Mouse (Mus musculus) midbrain, embryonic 15.5 days (tissue): ENCODE data around the gene Strap. TPM values are rescaled to one million over a fixed set of nuclear protein-coding genes. Genes with fewer than 3 reads are reported as not detected.

Experiments used
- ATAC-seq: fragments of 200-750 bp; cut with Nextera tagmentation; replicated peaks from 2 replicates; pipeline ENCODE4 v1.8.0; 2017; ENCODE audit warnings: moderate TSS enrichment
- H3K27ac ChIP-seq: fragments of 300-500 bp; sonication (generic); 2 replicates; pipeline ENCODE4 v1.5.1; 2015; ENCODE audit warnings: mild to moderate bottlenecking, inconsistent platforms
- H3K27me3 ChIP-seq: fragments of 300-500 bp; sonication (generic); replicated peaks from 2 replicates; pipeline ENCODE4 v1.6.1; 2015; ENCODE audit warnings: inconsistent platforms
- H3K36me3 ChIP-seq: fragments of 300-500 bp; sonication (generic); replicated peaks from 2 replicates; pipeline ENCODE4 v1.6.1; 2015; ENCODE audit warnings: inconsistent platforms
- H3K4me1 ChIP-seq: fragments of 300-500 bp; sonication (generic); 2 replicates; pipeline ENCODE4 v1.6.1; 2015; ENCODE audit warnings: inconsistent platforms
- H3K4me2 ChIP-seq: fragments of 300-500 bp; sonication (generic); 2 replicates; pipeline ENCODE4 v1.6.1; 2015; ENCODE audit warnings: inconsistent platforms, mild to moderate bottlenecking, moderate library complexity
- H3K4me3 ChIP-seq: fragments of 300-500 bp; sonication (generic); 2 replicates; pipeline ENCODE4 v1.5.1; 2015; ENCODE audit warnings: mild to moderate bottlenecking, inconsistent platforms
- H3K9ac ChIP-seq: fragments of 300-500 bp; sonication (generic); 2 replicates; pipeline ENCODE4 v1.6.1; 2015; ENCODE audit warnings: mild to moderate bottlenecking, inconsistent platforms
- H3K9me3 ChIP-seq: fragments of 300-500 bp; sonication (generic); 2 replicates; pipeline ENCODE4 v1.6.1; 2016; ENCODE audit warnings: inconsistent platforms
- WGBS: fragments of 180-500 bp; shearing (Covaris S2); methylation state at CpG from one replicate; pipeline ENCODE4 v1.1.7; 2015; ENCODE audit warnings: mixed read lengths; 5-methylcytosine and 5-hydroxymethylcytosine counted together
- polyA plus RNA-seq: library from polyadenylated mRNA; unstranded; fragments of >200 nt; fragmentation: Nextera tagmentation; extraction: Ambion mirVana; gene quantifications from 2 replicates; pipeline ENCODE4 v1.2.1, GENCODE M21; 2015

Gene Strap
- polyA plus RNA-seq, 1 experiment from 2014 or later, result 152 TPM

- peaks cover 2% of the 10 kb centered on the region; the same call in 1 of the 2 replicates for H3K4me1 ChIP-seq
- H3K27ac ChIP-seq, result no peak overlapping the region
- peak; percentile 41; the same call in 1 of the 2 replicates for ATAC-seq
- H3K9me3 ChIP-seq, result no peaks in the 10 kb centered on the region
- H3K36me3 ChIP-seq, result no peaks in the 10 kb centered on the region
- no peak overlapping the region for H3K4me2 ChIP-seq
- H3K27me3 ChIP-seq, result no peaks in the 10 kb centered on the region
- no peak overlapping the region for H3K4me3 ChIP-seq
- 37% methylated on average over 3 of the region's 3 CpGs for WGBS
- H3K9ac ChIP-seq, result no peak overlapping the region
These were observed 29.8 kb downstream of the Strap start for GRCm38 (mm10) chr6:137764572-137765210.

- Histone ChIP-seq H3K36me3 (no peaks in the 10 kb centered on the region), H3K4me2 (no peak overlapping the region), H3K27me3 (no peaks in the 10 kb centered on the region), H3K9me3 (no peaks in the 10 kb centered on the region), H3K4me1 (no peaks in the 10 kb centered on the region), H3K27ac (no peak overlapping the region), H3K4me3 (no peak overlapping the region), H3K9ac (no peak overlapping the region)
- ATAC-seq, result no peak
These were observed 31.3 kb downstream of the Strap start for GRCm38 (mm10) chr6:137766177-137766576.

GRCm38 (mm10) chr6:137771621-137772250, 36.9 kb downstream of the Strap start:
- Histone ChIP-seq H3K9me3 (no peaks in the 10 kb centered on the region), H3K4me1 (no peaks in the 10 kb centered on the region), H3K27me3 (no peaks in the 10 kb centered on the region), H3K27ac (no peak overlapping the region), H3K9ac (no peak overlapping the region), H3K36me3 (no peaks in the 10 kb centered on the region), H3K4me2 (no peak overlapping the region), H3K4me3 (no peak overlapping the region)
- no peak for ATAC-seq
- 82% methylated on average over 3 of the region's 3 CpGs for WGBS

- no peak for ATAC-seq
- no peak overlapping the region for H3K27ac ChIP-seq
- 95% methylated on average over 8 of the region's 8 CpGs for WGBS
These were observed 38.2 kb downstream of the Strap start for GRCm38 (mm10) chr6:137772918-137773636.

GRCm38 (mm10) chr6:137773637-137774028, 38.8 kb downstream of the Strap start:
- 92% methylated on average over 6 of the region's 6 CpGs for WGBS

More at GRCm38 (mm10) chr6:137772918-137773636, 38.2 kb downstream of the Strap start:
- H3K9ac ChIP-seq, result no peak overlapping the region
- no peak overlapping the region for H3K4me3 ChIP-seq
- no peaks in the 10 kb centered on the region for H3K9me3 ChIP-seq
- no peaks in the 10 kb centered on the region for H3K36me3 ChIP-seq
- H3K4me2 ChIP-seq, result no peak overlapping the region
- H3K4me1 ChIP-seq, result no peaks in the 10 kb centered on the region
- H3K27me3 ChIP-seq, result no peaks in the 10 kb centered on the region

GRCm38 (mm10) chr6:137774166-137774565, 39.3 kb downstream of the Strap start:
- Histone ChIP-seq H3K36me3 (no peaks in the 10 kb centered on the region), H3K27ac (no peak overlapping the region), H3K4me2 (no peak overlapping the region), H3K9me3 (no peaks in the 10 kb centered on the region), H3K4me1 (no peaks in the 10 kb centered on the region), H3K9ac (no peak overlapping the region), H3K27me3 (no peaks in the 10 kb centered on the region), H3K4me3 (no peak overlapping the region)
- WGBS, result 90% methylated on average over 13 of the region's 13 CpGs
- no peak for ATAC-seq

More at GRCm38 (mm10) chr6:137773637-137774028, 38.8 kb downstream of the Strap start:
- no peaks in the 10 kb centered on the region for H3K4me1 ChIP-seq
- H3K27ac ChIP-seq, result no peak overlapping the region
- H3K4me3 ChIP-seq, result no peak overlapping the region
- no peaks in the 10 kb centered on the region for H3K36me3 ChIP-seq
- H3K9me3 ChIP-seq, result no peaks in the 10 kb centered on the region
- H3K4me2 ChIP-seq, result no peak overlapping the region
- ATAC-seq, result no peak
- H3K9ac ChIP-seq, result no peak overlapping the region
- H3K27me3 ChIP-seq, result no peaks in the 10 kb centered on the region

- no peaks in the 10 kb centered on the region for H3K9me3 ChIP-seq
- H3K27me3 ChIP-seq, result no peaks in the 10 kb centered on the region
- no peaks in the 10 kb centered on the region for H3K4me1 ChIP-seq
- no peak for ATAC-seq
- H3K9ac ChIP-seq, result no peak overlapping the region
- no peak overlapping the region for H3K4me3 ChIP-seq
- 93% methylated on average over 8 of the region's 8 CpGs for WGBS
- no peaks in the 10 kb centered on the region for H3K36me3 ChIP-seq
- no peak overlapping the region for H3K27ac ChIP-seq
- H3K4me2 ChIP-seq, result no peak overlapping the region
These were observed 40.3 kb downstream of the Strap start for GRCm38 (mm10) chr6:137775159-137775558.

- 91% methylated on average over 8 of the region's 8 CpGs for WGBS
- H3K27ac ChIP-seq, result no peak overlapping the region
- no peak overlapping the region for H3K9ac ChIP-seq
- H3K4me1 ChIP-seq, result no peaks in the 10 kb centered on the region
- no peaks in the 10 kb centered on the region for H3K9me3 ChIP-seq
- no peak overlapping the region for H3K4me3 ChIP-seq
- ATAC-seq, result no peak
- no peak overlapping the region for H3K4me2 ChIP-seq
- H3K36me3 ChIP-seq, result no peaks in the 10 kb centered on the region
- H3K27me3 ChIP-seq, result no peaks in the 10 kb centered on the region
These were observed 42.1 kb downstream of the Strap start for GRCm38 (mm10) chr6:137776981-137777380.

- WGBS, result 92% methylated on average over 7 of the region's 7 CpGs
- no peak for ATAC-seq
- no peak overlapping the region for H3K27ac ChIP-seq
These were observed 49.2 kb downstream of the Strap start for GRCm38 (mm10) chr6:137783899-137784637.

GRCm38 (mm10) chr6:137788976-137789590, 54.2 kb downstream of the Strap start:
- no peak overlapping the region for H3K27ac ChIP-seq
- no peaks in the 10 kb centered on the region for H3K9me3 ChIP-seq
- 75% methylated on average over 9 of the region's 9 CpGs for WGBS
- no peak overlapping the region for H3K4me2 ChIP-seq
- no peaks in the 10 kb centered on the region for H3K27me3 ChIP-seq
- no peaks in the 10 kb centered on the region for H3K4me1 ChIP-seq
- no peak overlapping the region for H3K4me3 ChIP-seq
- no peaks in the 10 kb centered on the region for H3K36me3 ChIP-seq
- no peak for ATAC-seq
- no peak overlapping the region for H3K9ac ChIP-seq

More at GRCm38 (mm10) chr6:137783899-137784637, 49.2 kb downstream of the Strap start:
- no peaks in the 10 kb centered on the region for H3K4me1 ChIP-seq
- H3K27me3 ChIP-seq, result no peaks in the 10 kb centered on the region
- no peaks in the 10 kb centered on the region for H3K36me3 ChIP-seq
- no peak overlapping the region for H3K4me3 ChIP-seq
- no peak overlapping the region for H3K9ac ChIP-seq
- H3K9me3 ChIP-seq, result no peaks in the 10 kb centered on the region
- no peak overlapping the region for H3K4me2 ChIP-seq

- H3K4me3 ChIP-seq, result no peak overlapping the region
- no peaks in the 10 kb centered on the region for H3K4me1 ChIP-seq
- no peak overlapping the region for H3K9ac ChIP-seq
- H3K9me3 ChIP-seq, result no peaks in the 10 kb centered on the region
- H3K4me2 ChIP-seq, result no peak overlapping the region
- no peaks in the 10 kb centered on the region for H3K27me3 ChIP-seq
- peak; percentile 51; the same call in 1 of the 2 replicates for ATAC-seq
- no peaks in the 10 kb centered on the region for H3K36me3 ChIP-seq
- H3K27ac ChIP-seq, result no peak overlapping the region
- 78% methylated on average over 2 of the region's 2 CpGs for WGBS
These were observed 54.8 kb downstream of the Strap start for GRCm38 (mm10) chr6:137789658-137790057.

- no peaks in the 10 kb centered on the region for H3K9me3 ChIP-seq
- no peaks in the 10 kb centered on the region for H3K27me3 ChIP-seq
- no peak overlapping the region for H3K4me2 ChIP-seq
- WGBS, result 77% methylated on average over 2 of the region's 2 CpGs
- H3K27ac ChIP-seq, result no peak overlapping the region
- no peak for ATAC-seq
- H3K9ac ChIP-seq, result no peak overlapping the region
- no peaks in the 10 kb centered on the region for H3K4me1 ChIP-seq
- no peak overlapping the region for H3K4me3 ChIP-seq
- no peaks in the 10 kb centered on the region for H3K36me3 ChIP-seq
These were observed 60.6 kb downstream of the Strap start for GRCm38 (mm10) chr6:137795494-137795893.
